Mouse (Mus musculus) central nervous system, embryonic 18 days (tissue): ENCODE results near the gene Olfr1325. TPM values are rescaled to one million over a fixed set of nuclear protein-coding genes. Genes with fewer than 3 reads are reported as not detected.

Experiments
- polyA plus RNA-seq: library from polyadenylated mRNA; depleted of rRNA; stranded (reverse); fragments of >200 nt; gene quantifications from 2 replicates; pipeline ENCODE4 v1.2.3, GENCODE M21; 2012; rRNA removed

Gene Olfr1325
- polyA plus RNA-seq: not detected in 2 replicates

GRCm38 (mm10) chrX:74592379-74592778 lies at the start of gene Olfr1325:
Gene Olfr1325, plus strand, starts transcription at chrX:74592679.

GRCm38 (mm10) chrX:74574788-74575187 lies 17.7 kb upstream of the Olfr1325 start, which contains the start of gene Olfr1326-ps1:
Gene Olfr1326-ps1, minus strand, starts transcription at chrX:74574888.

DNA sequence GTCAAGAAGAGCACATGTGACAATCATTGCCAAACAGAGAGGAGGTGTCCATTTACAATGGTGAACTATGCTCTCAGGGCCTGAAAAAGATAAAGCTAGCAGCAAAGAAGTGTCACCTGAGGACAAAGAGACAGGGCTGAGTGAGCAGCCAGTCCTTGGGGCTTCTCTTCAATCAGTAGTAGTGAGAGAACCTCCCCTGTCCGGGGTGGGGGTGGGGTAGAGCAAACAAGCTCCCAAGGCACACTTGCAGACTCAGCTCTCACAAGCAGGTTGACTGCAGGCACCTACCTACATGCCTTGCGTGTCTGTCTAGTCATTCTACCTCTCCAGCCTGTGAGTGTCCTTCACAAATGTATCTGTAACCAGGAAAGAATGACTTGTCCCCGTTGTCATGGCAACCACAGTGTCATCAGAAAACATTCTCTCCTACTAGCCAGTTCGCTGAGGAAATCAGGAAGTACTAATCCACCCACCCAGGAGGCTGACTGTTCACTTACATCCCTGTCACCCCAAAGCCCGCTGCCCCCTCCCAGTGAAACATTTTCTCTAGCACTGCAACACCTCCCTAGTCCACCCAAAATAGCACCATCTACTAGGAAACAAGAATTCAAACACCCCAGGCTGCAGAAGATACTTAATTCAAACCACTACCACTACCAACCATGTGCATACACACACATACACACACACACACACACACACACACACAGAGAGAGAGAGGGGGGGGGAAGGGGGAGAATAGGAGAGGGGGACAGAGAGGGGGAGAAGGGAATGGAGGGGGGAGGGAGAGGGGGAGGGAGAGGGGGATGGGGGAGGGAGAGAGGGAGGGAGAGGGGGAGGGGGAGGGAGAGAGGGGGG lies 53.2 kb downstream of the Olfr1325 start, which contains the start of gene Gm5640:
Gene Gm5640 (minus strand): TSS at position 170 of the 858 bp plus-strand sequence.

Other genes with a start within 250 kb of the Olfr1325 start
- 77.0 and 82.1 TPM in 2 replicates for gene Lage3, start 239.1 kb upstream of the Olfr1325 start, polyA plus RNA-seq
- gene Ubl4a, start 219.5 kb upstream of the Olfr1325 start, polyA plus RNA-seq: 61.5 and 64.5 TPM in 2 replicates
- 6.4 and 6.6 TPM in 2 replicates for gene Slc10a3, start 219.3 kb upstream of the Olfr1325 start, polyA plus RNA-seq
- 30.3 and 32.6 TPM in 2 replicates for gene Fam3a, start 199.4 kb upstream of the Olfr1325 start, polyA plus RNA-seq
- gene Ikbkg, start 199.4 kb upstream of the Olfr1325 start, polyA plus RNA-seq: 15.4 and 16.3 TPM in 2 replicates
- gene G6pdx, start 163.5 kb upstream of the Olfr1325 start, polyA plus RNA-seq: 45.8 and 47.6 TPM in 2 replicates
- gene Gm6880, start 111.3 kb upstream of the Olfr1325 start, polyA plus RNA-seq: not detected in 2 replicates
- not detected in 2 replicates for gene Olfr1326-ps1, start 17.8 kb upstream of the Olfr1325 start, polyA plus RNA-seq
- gene Gm5640, start 53.0 kb downstream of the Olfr1325 start, polyA plus RNA-seq: 0.13 and 0.23 TPM in 2 replicates
- gene Gm6890, start 148.2 kb downstream of the Olfr1325 start, polyA plus RNA-seq: not detected in 2 replicates
- gene Gm5936, start 244.5 kb downstream of the Olfr1325 start, polyA plus RNA-seq: 0.08 TPM in 1 of 2 replicates, not detected in the other